In genomic region chr4:101439738-101440389, GRCm38 (mm10) we compare ENCODE assay signal across 8 mouse cellular contexts. TPM values are rescaled to one million over a fixed set of nuclear protein-coding genes. Genes with fewer than 3 reads are reported as not detected.
DNase-seq lines count a peak whose midpoint lies in the region; ATAC-seq and TF ChIP-seq lines count a peak whose summit lies in the region.

No protein-coding gene starts in this region.

- peak; percentile 94 for DNase-seq in MEL (ENCODE audit: low read depth, low spot score)
- peak; percentile 22 for DNase-seq in embryo, embryonic 10.5 days (ENCODE audit: low spot score)
- peak; percentile 86 for DNase-seq in heart, postnatal 4 days
- peak; percentile 88 for DNase-seq in lung, postnatal 0 days (ENCODE audit: low spot score)
- no peak for DNase-seq in spleen, postnatal 10 days (ENCODE audit: low spot score in 2 of 2)
- no peak for DNase-seq in layer of hippocampus, postnatal 10 days (ENCODE audit: low spot score in 2 of 2)

- peak; percentile 88 to 89 for TF ChIP-seq EP300 in MEL (IDR thresholded peaks at IDR 0.05; ENCODE audit: low read depth in 1 of 2, low read length in 2 of 2)
- TF ChIP-seq EP300 in lung, postnatal 0 days (IDR thresholded peaks at IDR 0.05): peak; percentile 82

- H3K9ac ChIP-seq in forebrain, embryonic 13.5 days: no peak overlapping the region
- no peak overlapping the region for H3K9ac ChIP-seq in forebrain, embryonic 12.5 days
- no peak overlapping the region for H3K9ac ChIP-seq in MEL (ENCODE audit: control insufficient read depth, low read depth, low read length, poor library complexity, severe bottlenecking)
- no peak overlapping the region for H3K9ac ChIP-seq in lung, postnatal 0 days (replicated peaks; ENCODE audit: low read depth)

- no peak for TF ChIP-seq CTCF in MEL (IDR thresholded peaks at IDR 0.05 in 2 of 3, conservative IDR thresholded peaks at IDR 0.05 in 1 of 3; ENCODE audit: control insufficient read depth in 1 of 3, insufficient read depth in 1 of 3, low read depth in 2 of 3, low read length in 3 of 3, poor library complexity in 1 of 3, severe bottlenecking in 1 of 3)
- no peak for TF ChIP-seq CTCF in lung, postnatal 0 days (IDR thresholded peaks at IDR 0.05)

- TF ChIP-seq POLR2A in MEL (IDR thresholded peaks at IDR 0.05; ENCODE audit: control insufficient read depth in 1 of 2, insufficient read depth in 1 of 2, low read depth in 1 of 2, low read length in 2 of 2, poor library complexity in 1 of 2): no peak

- no peak for TF ChIP-seq RAD21 in MEL (IDR thresholded peaks at IDR 0.05; ENCODE audit: low read depth, low read length)

- H3K27me3 ChIP-seq in forebrain, embryonic 13.5 days: no peaks in the 10 kb centered on the region
- no peaks in the 10 kb centered on the region for H3K27me3 ChIP-seq in forebrain, embryonic 12.5 days
- no peaks in the 10 kb centered on the region for H3K27me3 ChIP-seq in MEL (ENCODE audit: control insufficient read depth in 1 of 2, insufficient read depth in 2 of 2, low read length in 2 of 2)
- no peaks in the 10 kb centered on the region for H3K27me3 ChIP-seq in lung, postnatal 0 days (replicated peaks; ENCODE audit: insufficient read depth, low read length)

- H3K79me2 ChIP-seq in MEL (ENCODE audit: control insufficient read depth, insufficient read depth, low read length, poor library complexity): peaks cover 4% of the 10 kb centered on the region; the same call in 1 of the 2 replicates

- no peak overlapping the region for H3K4me2 ChIP-seq in forebrain, embryonic 13.5 days
- H3K4me2 ChIP-seq in forebrain, embryonic 12.5 days: no peak overlapping the region
- peak overlapping the region; percentile 25 for H3K4me2 ChIP-seq in lung, postnatal 0 days (replicated peaks; ENCODE audit: low read depth, low read length)

- H3K9me3 ChIP-seq in forebrain, embryonic 13.5 days (replicated peaks): no peaks in the 10 kb centered on the region
- no peaks in the 10 kb centered on the region for H3K9me3 ChIP-seq in forebrain, embryonic 12.5 days
- no peaks in the 10 kb centered on the region for H3K9me3 ChIP-seq in MEL (replicated peaks; ENCODE audit: insufficient read depth, low read length)
- no peaks in the 10 kb centered on the region for H3K9me3 ChIP-seq in lung, postnatal 0 days (ENCODE audit: low read length)

- 0 out of 2 replicates have a peak, but pooled peaks have one; percentile 9 for ATAC-seq in forebrain, embryonic 13.5 days
- ATAC-seq in forebrain, embryonic 12.5 days (ENCODE audit: low FRiP score): no peak
- peak; percentile 84 for ATAC-seq in lung, postnatal 0 days

- H3K4me3 ChIP-seq in forebrain, embryonic 13.5 days: no peak overlapping the region
- H3K4me3 ChIP-seq in forebrain, embryonic 12.5 days (replicated peaks): no peak overlapping the region
- no peak overlapping the region for H3K4me3 ChIP-seq in MEL (ENCODE audit: control insufficient read depth in 1 of 2, insufficient read depth in 1 of 2, low read depth in 2 of 2, low read length in 2 of 2)
- no peak overlapping the region for H3K4me3 ChIP-seq in lung, postnatal 0 days (ENCODE audit: low read depth, low read length)

- 72% methylated on average over 13 of the region's 13 CpGs for WGBS in forebrain, embryonic 13.5 days
- 79% methylated on average over 13 of the region's 13 CpGs for WGBS in forebrain, embryonic 12.5 days
- 3% methylated on average over 13 of the region's 13 CpGs for WGBS in lung, postnatal 0 days

- H3K4me1 ChIP-seq in forebrain, embryonic 13.5 days: peaks cover 16% of the 10 kb centered on the region; the same call in 1 of the 2 replicates
- peaks cover 3% of the 10 kb centered on the region; the same call in 1 of the 2 replicates for H3K4me1 ChIP-seq in forebrain, embryonic 12.5 days
- H3K4me1 ChIP-seq in MEL (ENCODE audit: control insufficient read depth in 1 of 2, insufficient read depth in 2 of 2, low read length in 2 of 2): peaks cover 3 to 15% of the 10 kb centered on the region in 2 experiments
- peaks cover 3% of the 10 kb centered on the region; the same call in 1 of the 2 replicates for H3K4me1 ChIP-seq in lung, postnatal 0 days (ENCODE audit: insufficient read depth, low read depth, low read length)

- H3K36me3 ChIP-seq in forebrain, embryonic 13.5 days (ENCODE audit: poor library complexity, severe bottlenecking): no peaks in the 10 kb centered on the region
- no peaks in the 10 kb centered on the region for H3K36me3 ChIP-seq in forebrain, embryonic 12.5 days (replicated peaks)
- peaks cover 0 to 10% of the 10 kb centered on the region in 2 experiments; a peak in 2 of 4 replicates for H3K36me3 ChIP-seq in MEL (ENCODE audit: control insufficient read depth in 1 of 2, insufficient read depth in 2 of 2, low read length in 2 of 2)
- no peaks in the 10 kb centered on the region for H3K36me3 ChIP-seq in lung, postnatal 0 days (ENCODE audit: insufficient read depth, low read length)

- no peak overlapping the region for H3K27ac ChIP-seq in forebrain, embryonic 13.5 days
- no peak overlapping the region for H3K27ac ChIP-seq in forebrain, embryonic 12.5 days
- H3K27ac ChIP-seq in MEL (ENCODE audit: control insufficient read depth, low read depth, low read length): no peak overlapping the region
- peak overlapping the region; percentile 9; the same call in 1 of the 2 replicates for H3K27ac ChIP-seq in lung, postnatal 0 days (ENCODE audit: low read length)

TF ChIP-seq in MEL, 35 proteins besides CTCF, POLR2A, EP300 and RAD21 (continues in another document):
- TF ChIP-seq TBP (IDR thresholded peaks at IDR 0.05; ENCODE audit: low read depth, low read length): no peak
- TF ChIP-seq SMC3 (IDR thresholded peaks at IDR 0.05; ENCODE audit: low read depth, low read length): no peak
- peak; percentile 69; the same call in 1 of the 2 replicates for TF ChIP-seq MEF2A (IDR thresholded peaks at IDR 0.05; ENCODE audit: extremely low read depth, insufficient replicate concordance, low read depth, low read length, poor library complexity, severe bottlenecking)
- peak; percentile 94 for TF ChIP-seq GATA1 (IDR thresholded peaks at IDR 0.05; ENCODE audit: low read depth, low read length)
- no peak for TF ChIP-seq POLR2AphosphoS5 (IDR thresholded peaks at IDR 0.05; ENCODE audit: borderline replicate concordance, low read depth, low read length)
- TF ChIP-seq POLR2AphosphoS2 (IDR thresholded peaks at IDR 0.05; ENCODE audit: low read length): no peak
- 0 out of 2 replicates have a peak, but pooled peaks have one; percentile 18 for TF ChIP-seq ELF1 (IDR thresholded peaks at IDR 0.05; ENCODE audit: low read depth, low read length)
- peak; percentile 96 for TF ChIP-seq USF1 (IDR thresholded peaks at IDR 0.05; ENCODE audit: low read depth, low read length)
- TF ChIP-seq MXI1 (IDR thresholded peaks at IDR 0.05; ENCODE audit: low read depth, low read length): peak; percentile 100
- TF ChIP-seq GABPA (IDR thresholded peaks at IDR 0.05; ENCODE audit: low read depth, low read length): no peak
- TF ChIP-seq MAX (IDR thresholded peaks at IDR 0.05; ENCODE audit: low read length): peak; percentile 100
- peak; percentile 99 for TF ChIP-seq MYC (IDR thresholded peaks at IDR 0.05; ENCODE audit: low read depth, low read length)
- no peak for TF ChIP-seq E2F4 (IDR thresholded peaks at IDR 0.05; ENCODE audit: borderline replicate concordance, low read depth, low read length)
- TF ChIP-seq USF2 (IDR thresholded peaks at IDR 0.05; ENCODE audit: borderline replicate concordance in 1 of 2, insufficient read depth in 1 of 2, low read depth in 1 of 2, low read length in 2 of 2): peak in 1 of 2 experiments; percentile 76; a peak in 2 of 4 replicates
- peak; percentile 98 for TF ChIP-seq BHLHE40 (IDR thresholded peaks at IDR 0.05; ENCODE audit: borderline replicate concordance, low read depth, low read length)
- TF ChIP-seq RCOR1 (IDR thresholded peaks at IDR 0.05; ENCODE audit: low read depth, low read length): peak; percentile 94
- 0 out of 2 replicates have a peak, but pooled peaks have one; percentile 28 for TF ChIP-seq NELFE (IDR thresholded peaks at IDR 0.05; ENCODE audit: low read depth, low read length)
- TF ChIP-seq KAT2A (conservative IDR thresholded peaks at IDR 0.05; ENCODE audit: low read depth, low read length): no peak
- TF ChIP-seq CHD2 (IDR thresholded peaks at IDR 0.05; ENCODE audit: low read length): no peak
- no peak for TF ChIP-seq ZNF384 (IDR thresholded peaks at IDR 0.05; ENCODE audit: low read depth, low read length)
- TF ChIP-seq TCF12 (IDR thresholded peaks at IDR 0.05; ENCODE audit: low read depth, low read length): peak; percentile 93
- TF ChIP-seq MAZ (IDR thresholded peaks at IDR 0.05; ENCODE audit: low read depth, low read length): peak; percentile 69
- TF ChIP-seq ZMIZ1 (IDR thresholded peaks at IDR 0.05; ENCODE audit: low read depth, low read length): no peak
- 0 out of 2 replicates have a peak, but pooled peaks have one; percentile 17 for TF ChIP-seq JUND (IDR thresholded peaks at IDR 0.05; ENCODE audit: low read depth, low read length)
- no peak for TF ChIP-seq UBTF (IDR thresholded peaks at IDR 0.05; ENCODE audit: borderline replicate concordance, insufficient read depth, low read depth, low read length)
- peak; percentile 78; the same call in 1 of the 2 replicates for TF ChIP-seq MAFK (IDR thresholded peaks at IDR 0.05; ENCODE audit: borderline replicate concordance, low read depth, low read length)

RNA-seq across cellular contexts. Expression of gene Ak4, which starts 20.8 kb away (rescaled TPM):
- polyA plus RNA-seq in forebrain, embryonic 13.5 days (2015; fragmentation: Nextera tagmentation; extraction: Ambion mirVana): 9.7 and 10.2 TPM in 2 replicates
- 17.8 and 20.5 TPM in 2 replicates for polyA plus RNA-seq in forebrain, embryonic 12.5 days (2016; fragmentation: Nextera tagmentation; extraction: Ambion mirVana)
- 18.3 and 21.2 TPM in 2 replicates for total RNA-seq in MEL (2012; rRNA removed)
- 10 to 100 TPM in 1 of 2 experiments, not detected in 1; 25.4 TPM for polyA plus RNA-seq in MEL (2012; ENCODE audit: insufficient read depth in 1 of 2, insufficient read length in 2 of 2, low read depth in 1 of 2, low replicate concordance in 2 of 2, missing spikeins in 1 of 2)
- 10 to 100 TPM; 16.2 to 17.4 TPM for total RNA-seq in heart, postnatal 4 days (2021)
- polyA plus RNA-seq in lung, postnatal 0 days (2015; fragmentation: Nextera tagmentation; extraction: Ambion mirVana): 4.8 and 5.3 TPM in 2 replicates
- total RNA-seq in layer of hippocampus, postnatal 10 days (2021): 10 to 100 TPM; 41.8 to 47.5 TPM

RNA-seq across cellular contexts. Expression of gene Dnajc6, which starts 56.6 kb away (rescaled TPM):
- 10.8 and 13.2 TPM in 2 replicates for polyA plus RNA-seq in forebrain, embryonic 13.5 days (2015; fragmentation: Nextera tagmentation; extraction: Ambion mirVana)
- polyA plus RNA-seq in forebrain, embryonic 12.5 days (2016; fragmentation: Nextera tagmentation; extraction: Ambion mirVana): 8.7 and 11.0 TPM in 2 replicates
- total RNA-seq in MEL (2012; rRNA removed): 20.2 and 26.4 TPM in 2 replicates
- 10 to 100 TPM in 1 of 2 experiments, not detected in 1; 15.0 TPM for polyA plus RNA-seq in MEL (2012; ENCODE audit: insufficient read depth in 1 of 2, insufficient read length in 2 of 2, low read depth in 1 of 2, low replicate concordance in 2 of 2, missing spikeins in 1 of 2)
- under 1 TPM; 0.48 to 0.52 TPM for total RNA-seq in heart, postnatal 4 days (2021)
- polyA plus RNA-seq in lung, postnatal 0 days (2015; fragmentation: Nextera tagmentation; extraction: Ambion mirVana): 0.14 and 0.26 TPM in 2 replicates
- 100 to 1,000 TPM; 255 to 282 TPM for total RNA-seq in layer of hippocampus, postnatal 10 days (2021)

Comparison
In these comparisons a context has a peak if more than half of its experiments do, and no peak if none do; other contexts are left out.
1. DNase-seq: peak in MEL (single experiment), embryo, embryonic 10.5 days (single experiment), heart, postnatal 4 days (single experiment) and lung, postnatal 0 days (single experiment); none in spleen, postnatal 10 days (0 of 2) and layer of hippocampus, postnatal 10 days (0 of 2).